Mouse (Mus musculus): ENCODE measurements around the gene Calhm5. TPM values are rescaled to one million over a fixed set of nuclear protein-coding genes. Genes with fewer than 3 reads are reported as not detected.
A peak's percentile ranks its signal among the peaks of the same experiment; 100 is the strongest.

Gene Calhm5
- polyA plus RNA-seq, 1 experiment from 2014 or later = 1.1 TPM

- Histone ChIP-seq H3K4me2 (ENCODE audit: low read depth, low read length) (no peak overlapping the region), H3K4me1 (ENCODE audit: control insufficient read depth, insufficient read depth, low read length) (no peaks in the 10 kb centered on the region), H3K27me3 (replicated peaks; ENCODE audit: control insufficient read depth, insufficient read depth, low read length) (no peaks in the 10 kb centered on the region), H3K9me3 (ENCODE audit: control insufficient read depth, low read length) (no peaks in the 10 kb centered on the region), H3K27ac (ENCODE audit: low read length) (no peak overlapping the region), H3K4me3 (ENCODE audit: low read length) (no peak overlapping the region), H3K9ac (ENCODE audit: low read depth, low read length) (no peak overlapping the region), H3K36me3 (ENCODE audit: control insufficient read depth, insufficient read depth, low read length) (no peaks in the 10 kb centered on the region)
- no peak for ATAC-seq
Measured at GRCm38 (mm10) chr10:34117770-34118169, 21.5 kb upstream of the Calhm5 start.

- H3K4me1 ChIP-seq (ENCODE audit: control insufficient read depth, insufficient read depth, low read length) = no peaks in the 10 kb centered on the region
Measured at GRCm38 (mm10) chr10:34117131-34117530, 20.8 kb upstream of the Calhm5 start.

GRCm38 (mm10) chr10:34111964-34112738 is 15.8 kb upstream of the Calhm5 start:
- Histone ChIP-seq H3K9me3 (ENCODE audit: control insufficient read depth, low read length) (no peaks in the 10 kb centered on the region), H3K4me3 (ENCODE audit: low read length) (no peak overlapping the region), H3K27me3 (replicated peaks; ENCODE audit: control insufficient read depth, insufficient read depth, low read length) (no peaks in the 10 kb centered on the region), H3K4me2 (ENCODE audit: low read depth, low read length) (no peak overlapping the region), H3K27ac (ENCODE audit: low read length) (no peak overlapping the region), H3K4me1 (ENCODE audit: control insufficient read depth, insufficient read depth, low read length) (no peaks in the 10 kb centered on the region), H3K9ac (ENCODE audit: low read depth, low read length) (no peak overlapping the region), H3K36me3 (ENCODE audit: control insufficient read depth, insufficient read depth, low read length) (no peaks in the 10 kb centered on the region)
- ATAC-seq = no peak
- 67% methylated on average over 4 of the region's 4 CpGs for WGBS

More at GRCm38 (mm10) chr10:34117131-34117530, 20.8 kb upstream of the Calhm5 start:
- no peak overlapping the region for H3K27ac ChIP-seq (ENCODE audit: low read length)
- no peak overlapping the region for H3K9ac ChIP-seq (ENCODE audit: low read depth, low read length)
- no peak overlapping the region for H3K4me2 ChIP-seq (ENCODE audit: low read depth, low read length)
- no peak for ATAC-seq
- 33% methylated on average over 3 of the region's 3 CpGs for WGBS
- no peaks in the 10 kb centered on the region for H3K27me3 ChIP-seq (replicated peaks; ENCODE audit: control insufficient read depth, insufficient read depth, low read length)
- no peak overlapping the region for H3K4me3 ChIP-seq (ENCODE audit: low read length)
- no peaks in the 10 kb centered on the region for H3K9me3 ChIP-seq (ENCODE audit: control insufficient read depth, low read length)
- no peaks in the 10 kb centered on the region for H3K36me3 ChIP-seq (ENCODE audit: control insufficient read depth, insufficient read depth, low read length)

- Histone ChIP-seq H3K4me2 (ENCODE audit: low read depth, low read length) (no peak overlapping the region), H3K4me1 (ENCODE audit: control insufficient read depth, insufficient read depth, low read length) (no peaks in the 10 kb centered on the region), H3K9me3 (ENCODE audit: control insufficient read depth, low read length) (no peaks in the 10 kb centered on the region), H3K36me3 (ENCODE audit: control insufficient read depth, insufficient read depth, low read length) (no peaks in the 10 kb centered on the region), H3K9ac (ENCODE audit: low read depth, low read length) (no peak overlapping the region), H3K27me3 (replicated peaks; ENCODE audit: control insufficient read depth, insufficient read depth, low read length) (no peaks in the 10 kb centered on the region), H3K27ac (ENCODE audit: low read length) (no peak overlapping the region), H3K4me3 (ENCODE audit: low read length) (no peak overlapping the region)
- no peak for ATAC-seq
- WGBS = 86% methylated on average over 13 of the region's 13 CpGs
Measured at GRCm38 (mm10) chr10:34110863-34111465, 14.6 kb upstream of the Calhm5 start.

GRCm38 (mm10) chr10:34095964-34096363 is 355 bp downstream of the Calhm5 start:
- Histone ChIP-seq H3K27ac (ENCODE audit: low read length) (no peak overlapping the region), H3K4me1 (ENCODE audit: control insufficient read depth, insufficient read depth, low read length) (no peaks in the 10 kb centered on the region)
- peak; percentile 46 for ATAC-seq

GRCm38 (mm10) chr10:34095147-34095546 is 1.2 kb downstream of the Calhm5 start:
- H3K27me3 ChIP-seq (replicated peaks; ENCODE audit: control insufficient read depth, insufficient read depth, low read length) = no peaks in the 10 kb centered on the region
- no peaks in the 10 kb centered on the region for H3K4me1 ChIP-seq (ENCODE audit: control insufficient read depth, insufficient read depth, low read length)
- 80% methylated on average over 2 of the region's 2 CpGs for WGBS
- ATAC-seq = no peak
- H3K9me3 ChIP-seq (ENCODE audit: control insufficient read depth, low read length) = no peaks in the 10 kb centered on the region
- H3K9ac ChIP-seq (ENCODE audit: low read depth, low read length) = no peak overlapping the region
- no peak overlapping the region for H3K4me2 ChIP-seq (ENCODE audit: low read depth, low read length)
- no peak overlapping the region for H3K27ac ChIP-seq (ENCODE audit: low read length)
- H3K36me3 ChIP-seq (ENCODE audit: control insufficient read depth, insufficient read depth, low read length) = no peaks in the 10 kb centered on the region
- no peak overlapping the region for H3K4me3 ChIP-seq (ENCODE audit: low read length)

More at GRCm38 (mm10) chr10:34095964-34096363, 355 bp downstream of the Calhm5 start:
- Histone ChIP-seq H3K36me3 (ENCODE audit: control insufficient read depth, insufficient read depth, low read length) (no peaks in the 10 kb centered on the region), H3K9me3 (ENCODE audit: control insufficient read depth, low read length) (no peaks in the 10 kb centered on the region), H3K4me3 (ENCODE audit: low read length) (peak overlapping the region; percentile 23), H3K9ac (ENCODE audit: low read depth, low read length) (peak overlapping the region; percentile 27), H3K27me3 (replicated peaks; ENCODE audit: control insufficient read depth, insufficient read depth, low read length) (no peaks in the 10 kb centered on the region), H3K4me2 (ENCODE audit: low read depth, low read length) (peak overlapping the region; percentile 42)
- 58% methylated on average over 12 of the region's 12 CpGs for WGBS

GRCm38 (mm10) chr10:34091888-34092287 is 4.4 kb downstream of the Calhm5 start:
- no peak for ATAC-seq
- H3K27me3 ChIP-seq (replicated peaks; ENCODE audit: control insufficient read depth, insufficient read depth, low read length) = no peaks in the 10 kb centered on the region
- H3K4me2 ChIP-seq (ENCODE audit: low read depth, low read length) = no peak overlapping the region
- no peak overlapping the region for H3K4me3 ChIP-seq (ENCODE audit: low read length)
- H3K27ac ChIP-seq (ENCODE audit: low read length) = no peak overlapping the region
- 46% methylated on average over 5 of the region's 5 CpGs for WGBS
- no peaks in the 10 kb centered on the region for H3K9me3 ChIP-seq (ENCODE audit: control insufficient read depth, low read length)
- no peak overlapping the region for H3K9ac ChIP-seq (ENCODE audit: low read depth, low read length)
- no peaks in the 10 kb centered on the region for H3K36me3 ChIP-seq (ENCODE audit: control insufficient read depth, insufficient read depth, low read length)
- H3K4me1 ChIP-seq (ENCODE audit: control insufficient read depth, insufficient read depth, low read length) = no peaks in the 10 kb centered on the region

- Histone ChIP-seq H3K4me3 (ENCODE audit: low read length) (no peak overlapping the region), H3K27ac (ENCODE audit: low read length) (no peak overlapping the region), H3K9ac (ENCODE audit: low read depth, low read length) (no peak overlapping the region), H3K4me2 (ENCODE audit: low read depth, low read length) (no peak overlapping the region), H3K4me1 (ENCODE audit: control insufficient read depth, insufficient read depth, low read length) (no peaks in the 10 kb centered on the region), H3K36me3 (ENCODE audit: control insufficient read depth, insufficient read depth, low read length) (no peaks in the 10 kb centered on the region), H3K27me3 (replicated peaks; ENCODE audit: control insufficient read depth, insufficient read depth, low read length) (no peaks in the 10 kb centered on the region), H3K9me3 (ENCODE audit: control insufficient read depth, low read length) (no peaks in the 10 kb centered on the region)
- WGBS = 83% methylated on average over 1 of the region's 1 CpGs
- ATAC-seq = no peak
Measured at GRCm38 (mm10) chr10:34090481-34090880, 5.8 kb downstream of the Calhm5 start.

- Histone ChIP-seq H3K27me3 (replicated peaks; ENCODE audit: control insufficient read depth, insufficient read depth, low read length) (no peaks in the 10 kb centered on the region), H3K27ac (ENCODE audit: low read length) (no peak overlapping the region), H3K9me3 (ENCODE audit: control insufficient read depth, low read length) (no peaks in the 10 kb centered on the region), H3K4me2 (ENCODE audit: low read depth, low read length) (no peak overlapping the region), H3K9ac (ENCODE audit: low read depth, low read length) (no peak overlapping the region), H3K4me3 (ENCODE audit: low read length) (no peak overlapping the region), H3K4me1 (ENCODE audit: control insufficient read depth, insufficient read depth, low read length) (no peaks in the 10 kb centered on the region), H3K36me3 (ENCODE audit: control insufficient read depth, insufficient read depth, low read length) (no peaks in the 10 kb centered on the region)
- 65% methylated on average over 3 of the region's 3 CpGs for WGBS
- no peak for ATAC-seq
Measured at GRCm38 (mm10) chr10:34089517-34089916, 6.8 kb downstream of the Calhm5 start.
